Mouse (Mus musculus): ENCODE measurements around the gene Snx11. TPM values are rescaled to one million over a fixed set of nuclear protein-coding genes. Genes with fewer than 3 reads are reported as not detected.

Snx11 gene
- polyA plus RNA-seq, 1 experiment from 2014 or later: 8.6 TPM

DNA sequence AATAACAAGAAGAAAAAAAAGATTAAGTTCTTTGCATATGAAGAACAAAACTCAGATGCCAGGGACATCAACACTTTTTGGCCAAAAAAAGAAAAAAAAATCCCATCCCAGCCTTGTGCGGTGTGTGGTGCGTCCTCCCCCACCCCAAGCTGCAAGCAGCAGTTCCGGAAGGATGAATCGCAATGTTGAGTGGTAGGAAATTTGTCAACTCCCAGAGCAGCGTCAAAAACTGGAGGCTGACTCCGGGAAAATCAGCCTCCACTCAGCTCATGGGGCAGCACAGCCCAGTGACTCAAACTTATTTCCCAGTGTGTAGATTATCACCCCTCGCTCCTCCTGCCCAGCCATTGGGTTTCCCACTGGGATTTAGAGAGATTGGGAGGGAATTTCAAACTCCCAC lies 15.4 kb downstream of the Snx11 start:
- Histone ChIP-seq H3K4me1 (replicated peaks) (0 out of 2 replicates have a peak, but pooled peaks cover 7% of the 10 kb centered on the region), H3K4me3 (replicated peaks) (no peak overlapping the region), H3K4me2 (no peak overlapping the region), H3K9ac (no peak overlapping the region), H3K27ac (replicated peaks) (no peak overlapping the region), H3K9me3 (replicated peaks) (no peaks in the 10 kb centered on the region), H3K27me3 (no peaks in the 10 kb centered on the region; the same call in 1 of the 2 replicates), H3K36me3 (replicated peaks) (no peaks in the 10 kb centered on the region)
- WGBS (ENCODE audit: insufficient replicate concordance): 58% methylated on average over 7 of the region's 7 CpGs
- ATAC-seq (ENCODE audit: insufficient read depth): no peak

DNA sequence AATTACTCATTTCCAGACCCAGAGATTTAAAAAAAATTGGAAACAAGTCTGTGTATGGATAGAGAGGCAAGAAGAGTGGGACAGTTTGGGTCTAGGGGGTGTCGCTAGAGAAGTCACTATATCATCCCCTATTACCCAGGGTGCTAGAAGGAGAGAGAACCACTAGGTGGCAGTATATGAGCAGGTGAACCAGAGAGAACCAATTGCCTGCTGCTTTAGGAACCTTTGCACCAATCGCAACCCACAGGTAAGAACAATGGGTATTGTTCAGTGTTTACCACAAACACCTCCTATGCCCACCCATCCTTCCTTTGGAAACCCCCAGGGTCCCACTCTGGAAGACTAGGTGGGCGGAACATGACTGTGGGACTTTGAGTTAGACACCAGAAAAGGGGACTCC lies 17.3 kb downstream of the Snx11 start:
- Histone ChIP-seq H3K4me2 (no peak overlapping the region), H3K9ac (no peak overlapping the region), H3K27me3 (no peaks in the 10 kb centered on the region; the same call in 1 of the 2 replicates), H3K9me3 (replicated peaks) (no peaks in the 10 kb centered on the region), H3K36me3 (replicated peaks) (no peaks in the 10 kb centered on the region), H3K27ac (replicated peaks) (no peak overlapping the region), H3K4me1 (replicated peaks) (0 out of 2 replicates have a peak, but pooled peaks cover 4% of the 10 kb centered on the region), H3K4me3 (replicated peaks) (no peak overlapping the region)
- 26% methylated on average over 3 of the region's 3 CpGs for WGBS (ENCODE audit: insufficient replicate concordance)
- no peak for ATAC-seq (ENCODE audit: insufficient read depth)

DNA sequence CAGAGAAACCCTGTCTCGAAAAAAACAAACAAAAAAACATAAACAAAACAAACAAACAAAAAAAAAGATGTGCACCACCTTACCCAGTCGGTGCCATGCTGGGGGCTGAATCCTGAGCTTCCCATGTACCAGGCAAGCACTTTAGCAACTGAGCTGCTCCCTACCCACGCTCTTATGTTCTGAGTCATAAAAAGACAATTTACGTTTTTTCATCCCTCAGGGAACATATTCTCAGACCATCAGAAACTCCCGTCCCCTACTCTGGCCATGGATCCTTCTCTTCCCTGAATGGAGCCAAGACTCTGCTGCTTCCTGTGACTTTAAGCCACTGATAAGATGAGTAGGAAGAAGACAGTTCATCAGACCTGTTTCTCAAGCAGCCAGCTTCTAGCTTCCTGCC lies 19.0 kb downstream of the Snx11 start:
- H3K4me1 ChIP-seq (replicated peaks): no peaks in the 10 kb centered on the region
- H3K4me3 ChIP-seq (replicated peaks): no peak overlapping the region
- no peak for ATAC-seq (ENCODE audit: insufficient read depth)
- H3K9ac ChIP-seq: no peak overlapping the region
- H3K4me2 ChIP-seq: no peak overlapping the region
- WGBS (ENCODE audit: insufficient replicate concordance): 54% methylated on average over 5 of the region's 5 CpGs
- H3K27me3 ChIP-seq: no peaks in the 10 kb centered on the region; the same call in 1 of the 2 replicates
- H3K9me3 ChIP-seq (replicated peaks): no peaks in the 10 kb centered on the region
- H3K36me3 ChIP-seq (replicated peaks): no peaks in the 10 kb centered on the region
- H3K27ac ChIP-seq (replicated peaks): no peak overlapping the region

DNA sequence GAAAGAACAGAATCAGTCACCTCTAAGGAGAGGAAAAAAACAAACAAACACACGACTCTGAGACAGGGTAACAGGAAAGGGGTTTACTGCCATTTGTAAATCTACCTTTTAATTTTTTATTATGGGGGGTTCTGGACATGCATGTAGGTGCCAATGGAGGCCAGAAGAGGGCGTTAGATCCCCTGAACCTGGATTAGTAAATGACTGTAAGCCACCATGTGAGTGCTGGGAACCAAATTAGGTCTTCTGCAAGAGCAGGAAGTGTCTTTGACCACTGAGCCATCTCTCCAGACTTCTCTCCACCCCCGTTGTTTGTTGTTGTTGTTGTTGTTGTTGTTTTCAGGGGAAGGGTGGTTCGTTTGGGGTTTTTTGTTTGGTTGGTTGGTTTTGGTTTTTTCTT lies 19.9 kb downstream of the Snx11 start:
- Histone ChIP-seq H3K27ac (replicated peaks) (no peak overlapping the region), H3K4me3 (replicated peaks) (no peak overlapping the region), H3K27me3 (no peaks in the 10 kb centered on the region; the same call in 1 of the 2 replicates), H3K4me1 (replicated peaks) (no peaks in the 10 kb centered on the region), H3K9me3 (replicated peaks) (no peaks in the 10 kb centered on the region), H3K9ac (no peak overlapping the region), H3K36me3 (replicated peaks) (no peaks in the 10 kb centered on the region), H3K4me2 (no peak overlapping the region)
- ATAC-seq (ENCODE audit: insufficient read depth): no peak
- WGBS (ENCODE audit: insufficient replicate concordance): 40% methylated on average over 4 of the region's 4 CpGs

DNA sequence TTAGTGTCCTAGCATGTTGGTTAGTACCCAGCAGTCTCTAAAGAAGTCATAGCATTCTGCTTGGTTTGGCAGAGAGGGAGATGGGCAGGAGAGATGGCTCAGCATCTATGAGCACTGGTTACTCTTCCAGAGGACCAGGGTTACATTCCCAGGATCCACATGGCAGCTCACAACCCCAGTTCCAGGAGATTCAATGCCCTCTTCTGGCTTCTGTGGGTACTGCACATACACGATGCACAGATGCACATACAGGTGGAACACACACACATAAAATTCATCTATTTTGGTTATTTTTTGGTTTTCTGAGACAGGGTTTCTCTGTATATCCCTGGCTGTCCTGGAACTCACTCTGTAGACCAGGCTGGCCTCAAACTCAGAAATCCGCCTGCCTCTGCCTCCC lies 22.1 kb downstream of the Snx11 start:
- 75% methylated on average over 2 of the region's 2 CpGs for WGBS (ENCODE audit: insufficient replicate concordance)
- no peaks in the 10 kb centered on the region for H3K36me3 ChIP-seq (replicated peaks)

DNA sequence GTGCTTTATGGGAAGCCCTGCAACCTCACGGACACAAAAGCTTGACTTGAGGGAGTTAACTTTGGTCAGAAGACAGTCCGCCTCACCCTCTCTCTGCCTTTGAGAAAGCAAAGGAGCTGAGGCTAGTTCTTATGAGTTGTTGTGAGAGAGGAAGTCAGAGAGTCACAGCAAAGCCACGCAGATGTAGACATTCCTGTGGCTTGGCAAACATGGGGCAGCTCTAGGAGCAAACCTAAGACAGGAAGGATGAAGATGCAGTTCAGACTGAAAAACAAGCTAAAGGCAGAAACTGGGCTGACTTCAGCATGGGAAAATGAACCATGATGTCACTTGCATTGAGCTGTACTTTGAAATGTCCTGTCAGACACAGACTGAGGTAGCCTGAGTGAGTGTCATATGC lies 29.8 kb downstream of the Snx11 start:
- no peaks in the 10 kb centered on the region for H3K4me1 ChIP-seq (replicated peaks)
- H3K9ac ChIP-seq: no peak overlapping the region
- WGBS (ENCODE audit: insufficient replicate concordance): 24% methylated on average over 3 of the region's 3 CpGs
- no peaks in the 10 kb centered on the region for H3K9me3 ChIP-seq (replicated peaks)
- no peak overlapping the region for H3K4me2 ChIP-seq
- H3K27ac ChIP-seq (replicated peaks): no peak overlapping the region
- H3K4me3 ChIP-seq (replicated peaks): no peak overlapping the region
- ATAC-seq (ENCODE audit: insufficient read depth): no peak
- no peaks in the 10 kb centered on the region for H3K36me3 ChIP-seq (replicated peaks)
- peaks cover 10% of the 10 kb centered on the region for H3K27me3 ChIP-seq

More for the DNA sequence above, 22.1 kb downstream of the Snx11 start:
- no peak for ATAC-seq (ENCODE audit: insufficient read depth)
- Histone ChIP-seq H3K4me1 (replicated peaks) (no peaks in the 10 kb centered on the region), H3K9ac (no peak overlapping the region), H3K4me2 (no peak overlapping the region), H3K4me3 (replicated peaks) (no peak overlapping the region), H3K27ac (replicated peaks) (no peak overlapping the region), H3K27me3 (no peaks in the 10 kb centered on the region; the same call in 1 of the 2 replicates), H3K9me3 (replicated peaks) (no peaks in the 10 kb centered on the region)

DNA sequence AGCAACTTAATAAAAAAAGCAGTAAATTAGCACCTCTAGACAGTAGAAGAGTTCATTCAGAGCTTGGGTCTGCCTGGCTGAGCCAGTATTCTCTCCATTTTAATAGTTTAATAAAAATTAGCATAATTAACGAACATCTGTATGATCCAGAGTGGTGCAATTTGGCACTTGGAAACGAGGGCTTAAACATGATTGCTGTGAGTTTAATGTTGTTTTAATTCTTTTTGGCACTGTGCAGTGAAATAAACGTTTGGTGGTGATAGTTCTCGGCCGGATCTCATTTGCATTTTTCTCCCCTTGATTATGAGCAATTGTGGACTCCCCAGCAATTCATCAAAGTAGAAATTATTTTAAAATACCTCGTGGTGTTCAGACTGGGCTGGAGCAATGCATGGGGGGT lies 30.7 kb downstream of the Snx11 start:
- Histone ChIP-seq H3K4me2 (no peak overlapping the region), H3K9ac (no peak overlapping the region), H3K27me3 (peaks cover 19% of the 10 kb centered on the region), H3K27ac (replicated peaks) (no peak overlapping the region), H3K4me1 (replicated peaks) (no peaks in the 10 kb centered on the region), H3K4me3 (replicated peaks) (no peak overlapping the region), H3K9me3 (replicated peaks) (no peaks in the 10 kb centered on the region), H3K36me3 (replicated peaks) (no peaks in the 10 kb centered on the region)
- no peak for ATAC-seq (ENCODE audit: insufficient read depth)
- 45% methylated on average over 6 of the region's 6 CpGs for WGBS (ENCODE audit: insufficient replicate concordance)

DNA sequence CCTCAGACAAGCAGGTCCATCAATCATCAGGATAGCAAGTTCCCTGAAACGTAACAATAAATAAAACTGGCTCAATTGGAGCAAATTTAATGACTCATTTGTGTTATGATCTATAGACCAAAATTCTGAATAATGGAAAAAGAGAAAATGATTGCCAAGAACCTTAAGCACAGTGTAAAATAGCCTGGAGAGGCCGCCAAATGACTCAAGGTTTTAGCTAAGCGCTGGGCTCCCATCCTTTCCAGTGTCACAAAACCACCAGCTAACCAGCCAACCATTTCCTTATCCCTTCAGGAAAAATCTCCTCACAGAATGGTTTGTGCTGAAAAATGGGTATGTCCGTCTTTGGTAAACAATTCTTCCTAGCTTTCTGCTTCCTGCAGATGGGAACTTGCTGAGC lies 33.5 kb downstream of the Snx11 start:
- Histone ChIP-seq H3K9me3 (replicated peaks) (no peaks in the 10 kb centered on the region), H3K4me2 (no peak overlapping the region), H3K36me3 (replicated peaks) (no peaks in the 10 kb centered on the region), H3K9ac (no peak overlapping the region), H3K27me3 (peaks cover 33% of the 10 kb centered on the region), H3K4me1 (replicated peaks) (no peaks in the 10 kb centered on the region), H3K27ac (replicated peaks) (no peak overlapping the region), H3K4me3 (replicated peaks) (no peak overlapping the region)
- 56% methylated on average over 4 of the region's 4 CpGs for WGBS (ENCODE audit: insufficient replicate concordance)
- no peak for ATAC-seq (ENCODE audit: insufficient read depth)

DNA sequence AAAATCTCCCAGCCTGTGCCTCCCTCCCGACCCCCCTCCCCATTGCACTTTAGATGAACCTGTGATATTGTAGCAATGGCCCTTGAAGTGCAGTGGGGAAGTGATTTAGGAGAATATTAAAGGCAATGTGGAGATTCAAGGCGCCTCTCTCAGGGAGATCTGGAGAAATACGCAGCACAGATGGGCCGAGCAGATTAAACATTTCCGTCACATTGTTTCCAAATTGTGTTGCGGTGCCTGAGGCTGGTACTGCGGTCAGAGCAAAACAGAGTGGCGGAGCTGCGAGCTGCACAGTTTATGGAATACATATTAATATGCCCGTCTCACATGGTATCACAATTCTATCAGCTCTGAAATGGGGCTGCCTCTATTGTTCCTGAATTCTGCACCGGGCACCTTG lies 34.4 kb downstream of the Snx11 start:
- Histone ChIP-seq H3K36me3 (replicated peaks) (no peaks in the 10 kb centered on the region), H3K27ac (replicated peaks) (no peak overlapping the region), H3K4me1 (replicated peaks) (no peaks in the 10 kb centered on the region), H3K27me3 (peaks cover 36% of the 10 kb centered on the region), H3K9ac (no peak overlapping the region), H3K4me2 (no peak overlapping the region), H3K9me3 (replicated peaks) (no peaks in the 10 kb centered on the region), H3K4me3 (replicated peaks) (no peak overlapping the region)
- 29% methylated on average over 11 of the region's 11 CpGs for WGBS (ENCODE audit: insufficient replicate concordance)
- ATAC-seq (ENCODE audit: insufficient read depth): no peak

DNA sequence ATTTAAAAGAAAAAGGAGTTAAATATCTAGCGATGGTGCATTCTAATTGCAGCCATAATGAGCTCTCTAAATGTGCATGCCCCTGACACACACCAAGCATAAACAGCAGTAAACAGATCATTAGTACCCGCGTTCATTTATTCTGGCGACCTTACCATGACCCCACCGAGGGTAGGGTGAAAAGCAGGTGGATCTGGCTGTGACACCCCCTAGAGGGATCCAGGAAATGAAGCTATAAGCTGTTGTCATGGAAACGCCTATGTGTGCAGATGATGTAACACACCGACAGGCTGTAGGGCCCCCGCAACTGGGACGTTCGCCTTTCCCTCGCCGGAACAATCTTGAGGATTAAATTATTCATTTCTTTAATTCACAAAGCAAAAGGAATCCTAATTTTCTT lies 35.4 kb downstream of the Snx11 start:
- Histone ChIP-seq H3K4me1 (replicated peaks) (no peaks in the 10 kb centered on the region), H3K27ac (replicated peaks) (no peak overlapping the region), H3K4me3 (replicated peaks) (no peak overlapping the region), H3K9ac (no peak overlapping the region), H3K27me3 (peaks cover 40% of the 10 kb centered on the region), H3K4me2 (no peak overlapping the region), H3K9me3 (replicated peaks) (no peaks in the 10 kb centered on the region), H3K36me3 (replicated peaks) (no peaks in the 10 kb centered on the region)
- 29% methylated on average over 12 of the region's 12 CpGs for WGBS (ENCODE audit: insufficient replicate concordance)
- no peak for ATAC-seq (ENCODE audit: insufficient read depth)

DNA sequence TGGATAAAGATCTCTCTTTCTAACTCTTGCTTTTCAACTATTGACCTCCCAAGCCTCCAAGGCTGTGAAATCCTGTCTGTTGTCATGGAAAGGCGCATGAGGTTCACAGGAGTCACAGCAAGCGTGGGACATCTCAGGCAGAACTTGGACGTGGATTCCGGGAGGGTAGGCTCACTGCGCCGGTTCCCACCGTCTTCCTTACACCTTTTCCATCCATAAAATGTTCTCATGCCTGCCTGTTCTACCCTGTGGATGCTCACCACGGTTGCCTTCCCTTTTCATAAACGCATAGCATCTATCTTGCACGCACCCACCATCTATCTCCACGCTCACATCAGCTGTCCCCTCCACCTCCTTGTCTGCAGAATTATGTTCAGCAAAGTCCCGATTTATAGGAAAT lies 36.6 kb downstream of the Snx11 start:
- WGBS (ENCODE audit: insufficient replicate concordance): 70% methylated on average over 12 of the region's 12 CpGs
- H3K4me1 ChIP-seq (replicated peaks): no peaks in the 10 kb centered on the region
- no peak overlapping the region for H3K4me3 ChIP-seq (replicated peaks)
- no peak for ATAC-seq (ENCODE audit: insufficient read depth)
- H3K4me2 ChIP-seq: no peak overlapping the region
- H3K27ac ChIP-seq (replicated peaks): no peak overlapping the region
- H3K36me3 ChIP-seq (replicated peaks): no peaks in the 10 kb centered on the region
- H3K27me3 ChIP-seq: peaks cover 52% of the 10 kb centered on the region
- H3K9me3 ChIP-seq (replicated peaks): no peaks in the 10 kb centered on the region
- no peak overlapping the region for H3K9ac ChIP-seq

DNA sequence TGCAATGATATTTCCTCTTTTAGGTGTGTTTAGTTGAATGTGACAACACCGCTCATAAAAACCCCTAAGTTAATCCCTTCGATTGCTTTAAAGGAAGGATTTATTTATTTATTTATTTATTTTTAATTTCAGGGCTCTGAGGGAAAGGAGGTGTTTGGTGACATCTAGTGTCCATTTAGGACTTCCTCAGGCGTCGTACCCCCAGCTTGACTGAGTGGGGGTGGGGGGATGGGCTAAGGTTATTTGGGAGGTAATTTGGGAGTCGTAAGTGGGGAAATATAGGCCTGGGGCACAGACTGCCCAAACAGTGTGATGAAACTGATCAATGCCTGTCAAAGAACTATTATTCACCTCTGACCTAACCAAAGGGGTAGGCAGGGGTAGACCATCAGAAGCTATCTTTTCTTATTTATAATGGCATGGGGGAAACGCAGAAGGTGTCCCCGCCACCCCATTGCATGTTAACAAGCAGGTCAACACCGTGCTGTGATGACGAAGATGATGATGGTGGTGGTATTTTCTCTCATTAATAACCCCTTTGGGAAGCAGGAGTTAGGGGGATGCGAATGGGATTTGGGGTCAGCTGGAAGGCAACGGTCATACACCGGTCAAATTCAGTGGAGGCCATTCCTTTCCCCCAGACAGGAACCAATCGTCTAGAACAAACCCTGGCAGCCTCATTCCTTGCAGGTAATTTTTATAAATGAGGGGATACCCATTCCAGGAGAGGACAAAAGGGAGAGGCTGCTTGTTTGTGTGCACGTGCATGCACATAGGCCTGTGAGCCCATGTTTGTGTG lies 39.5 kb downstream of the Snx11 start:
- ATAC-seq (ENCODE audit: insufficient read depth): no peak
- WGBS (ENCODE audit: insufficient replicate concordance): 65% methylated on average over 14 of the region's 14 CpGs

More for the DNA sequence above, 39.5 kb downstream of the Snx11 start:
- no peaks in the 10 kb centered on the region for H3K9me3 ChIP-seq (replicated peaks)
- no peak overlapping the region for H3K27ac ChIP-seq (replicated peaks)
- H3K9ac ChIP-seq: no peak overlapping the region
- no peaks in the 10 kb centered on the region for H3K4me1 ChIP-seq (replicated peaks)
- H3K4me2 ChIP-seq: no peak overlapping the region
- H3K27me3 ChIP-seq: peaks cover 52% of the 10 kb centered on the region
- no peak overlapping the region for H3K4me3 ChIP-seq (replicated peaks)
- no peaks in the 10 kb centered on the region for H3K36me3 ChIP-seq (replicated peaks)

Data from liver, embryonic 15.5 days (tissue).